Mouse (Mus musculus): Measurements from ENCODE around the gene Pum1. TPM values are rescaled to one million over a fixed set of nuclear protein-coding genes. Genes with fewer than 3 reads are reported as not detected.

Gene Pum1
- polyA plus RNA-seq, 1 experiment, result 58.1 TPM

DNA sequence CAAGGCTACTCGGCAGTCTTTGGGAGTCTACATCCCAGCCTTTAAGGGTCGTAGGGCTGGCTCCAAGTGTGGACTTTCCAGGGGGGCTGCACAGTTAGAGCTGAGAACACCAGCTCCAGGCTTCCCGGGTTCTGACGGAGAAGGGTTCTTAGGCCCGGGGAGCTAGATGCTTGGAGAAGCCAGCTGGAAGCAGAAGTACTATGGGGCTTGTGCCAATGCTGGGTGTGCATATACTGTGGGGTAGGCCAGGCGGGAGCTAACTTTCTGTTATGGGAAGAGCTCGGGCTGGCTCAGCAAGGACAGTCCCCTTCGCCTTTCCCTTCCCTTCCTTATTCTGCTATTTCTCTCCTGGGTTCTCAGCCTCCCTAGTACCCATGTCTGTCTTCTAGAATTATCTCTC is 152.7 kb downstream of the Pum1 start:
- TF ChIP-seq CTCF (IDR thresholded peaks at IDR 0.05; ENCODE audit: extremely low read depth, insufficient read depth, low read length), result no peak
- TF ChIP-seq POLR2A (IDR thresholded peaks at IDR 0.05; ENCODE audit: extremely low read depth, insufficient read depth, low read length), result no peak
- Histone ChIP-seq H3K4me1 (ENCODE audit: control insufficient read depth, insufficient read depth, low read length) (peaks cover 17% of the 10 kb centered on the region), H3K27ac (ENCODE audit: insufficient read depth, low read length) (no peak overlapping the region), H3K4me3 (ENCODE audit: insufficient read depth, low read length) (no peak overlapping the region)

DNA sequence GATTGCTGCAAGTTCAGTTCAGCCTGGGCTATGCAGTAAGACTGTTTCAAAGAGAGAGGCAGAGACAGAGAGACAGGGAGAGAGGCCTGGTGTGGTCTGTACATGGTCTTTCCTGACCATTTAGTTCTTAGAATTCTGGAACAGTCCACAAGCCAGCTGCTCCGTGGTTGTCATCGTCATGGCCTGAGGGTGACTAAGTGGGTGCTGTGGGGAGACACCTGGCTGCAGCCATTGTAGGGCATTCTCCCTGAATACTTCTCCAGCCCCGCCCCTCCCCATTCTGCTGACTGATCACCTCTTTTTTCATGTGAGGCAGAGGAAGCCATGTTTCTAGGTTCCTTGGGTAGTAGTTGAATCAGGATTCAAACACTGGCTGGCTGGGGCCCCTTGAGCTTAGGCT is 156.7 kb downstream of the Pum1 start:
- H3K4me3 ChIP-seq (ENCODE audit: insufficient read depth, low read length), result no peak overlapping the region
- no peak for TF ChIP-seq CTCF (IDR thresholded peaks at IDR 0.05; ENCODE audit: extremely low read depth, insufficient read depth, low read length)
- no peak for TF ChIP-seq POLR2A (IDR thresholded peaks at IDR 0.05; ENCODE audit: extremely low read depth, insufficient read depth, low read length)
- 0 out of 2 replicates have a peak, but pooled peaks cover 2% of the 10 kb centered on the region for H3K4me1 ChIP-seq (ENCODE audit: control insufficient read depth, insufficient read depth, low read length)
- H3K27ac ChIP-seq (ENCODE audit: insufficient read depth, low read length), result no peak overlapping the region

DNA sequence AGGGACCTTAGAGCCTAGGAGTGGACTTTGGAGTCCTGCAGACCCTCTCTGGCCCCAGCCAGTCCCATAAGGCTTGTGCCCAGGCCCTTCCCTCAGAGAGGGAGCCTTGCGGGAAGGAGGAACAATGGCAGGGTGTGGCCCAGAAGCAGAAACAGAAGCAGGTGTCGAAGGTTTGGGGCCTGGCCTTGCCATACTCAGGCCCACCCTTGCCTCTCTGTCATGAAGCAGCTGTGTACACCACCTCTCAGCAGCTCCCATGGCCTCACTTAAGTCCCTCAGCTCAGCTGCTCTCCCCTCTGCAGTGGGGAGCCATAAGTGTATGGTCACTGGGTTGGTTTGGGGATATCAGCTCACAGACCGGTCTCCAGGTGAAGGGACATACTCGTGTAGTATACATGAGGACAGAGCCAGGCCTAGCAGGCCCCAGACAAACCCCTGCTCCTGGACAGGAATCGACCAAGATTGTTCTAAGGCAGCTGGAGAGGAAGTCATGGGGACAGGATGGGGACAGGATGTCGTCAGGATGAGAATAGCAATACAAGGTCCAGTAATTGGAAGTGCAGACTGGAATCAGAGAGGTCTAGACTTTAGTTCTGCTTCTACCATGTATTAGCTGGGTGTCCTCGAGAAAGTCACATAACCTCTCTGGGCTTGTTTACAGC is 157.6 kb downstream of the Pum1 start:
- TF ChIP-seq POLR2A (IDR thresholded peaks at IDR 0.05; ENCODE audit: extremely low read depth, insufficient read depth, low read length) (no peak), CTCF (IDR thresholded peaks at IDR 0.05; ENCODE audit: extremely low read depth, insufficient read depth, low read length) (no peak)
- H3K4me3 ChIP-seq (ENCODE audit: insufficient read depth, low read length), result no peak overlapping the region
- no peaks in the 10 kb centered on the region for H3K4me1 ChIP-seq (ENCODE audit: control insufficient read depth, insufficient read depth, low read length)
- 0 out of 2 replicates have a peak overlapping the region, but pooled peaks have one; percentile 0 for H3K27ac ChIP-seq (ENCODE audit: insufficient read depth, low read length)

DNA sequence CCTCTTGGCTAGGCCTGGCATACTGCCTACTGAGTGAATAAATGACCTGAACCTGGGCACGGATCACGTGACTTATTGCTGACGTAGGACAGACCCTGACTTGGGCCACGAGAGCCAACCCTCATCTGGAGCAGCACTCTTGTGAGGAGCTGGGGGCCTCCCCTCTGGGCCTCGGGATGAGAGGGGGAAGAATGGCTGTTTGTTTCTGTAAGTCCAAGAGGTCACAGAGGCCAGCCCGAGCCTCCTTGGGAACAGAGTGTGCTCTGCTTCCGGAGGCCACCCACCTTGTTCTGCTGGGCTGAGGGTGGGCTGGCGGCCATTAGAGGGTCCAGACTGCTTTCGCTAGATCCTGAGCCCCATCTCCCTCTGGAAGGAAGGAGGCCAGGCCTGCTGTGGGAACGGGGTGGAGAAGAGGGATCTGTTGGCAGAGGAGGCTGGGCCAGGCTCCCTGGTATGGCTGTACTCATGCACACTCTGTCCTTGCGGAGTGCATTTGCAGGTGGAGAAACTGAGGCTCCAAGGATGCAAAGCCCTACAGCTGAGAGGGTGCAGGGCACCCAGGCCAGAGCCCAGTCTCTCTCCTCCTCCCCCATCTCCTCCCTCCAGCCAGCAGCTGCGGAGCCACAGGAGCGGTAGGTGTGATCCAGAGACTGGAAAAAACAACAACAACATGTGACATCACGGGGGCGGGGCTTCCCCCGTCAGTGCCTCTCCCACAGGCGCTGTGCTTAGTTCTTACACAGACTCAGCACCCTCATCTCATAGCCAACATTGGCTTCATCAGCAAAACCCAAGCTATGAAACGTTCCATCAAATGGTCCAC is 165.9 kb downstream of the Pum1 start:
- Histone ChIP-seq H3K27ac (ENCODE audit: insufficient read depth, low read length) (0 out of 2 replicates have a peak overlapping the region, but pooled peaks have one; percentile 2), H3K4me1 (ENCODE audit: control insufficient read depth, insufficient read depth, low read length) (peaks cover 3% of the 10 kb centered on the region; the same call in 1 of the 2 replicates), H3K4me3 (ENCODE audit: insufficient read depth, low read length) (no peak overlapping the region)
- TF ChIP-seq POLR2A (IDR thresholded peaks at IDR 0.05; ENCODE audit: extremely low read depth, insufficient read depth, low read length) (no peak), CTCF (IDR thresholded peaks at IDR 0.05; ENCODE audit: extremely low read depth, insufficient read depth, low read length) (no peak)

Other genes starting within 250 kb of the Pum1 start
- gene Nkain1, start 89.1 kb upstream of the Pum1 start, polyA plus RNA-seq (2012; rRNA removed), result 40.5 and 42.0 TPM in 2 replicates
- gene Sdc3, start 129.2 kb downstream of the Pum1 start, polyA plus RNA-seq (2012; rRNA removed), result 81.5 and 83.1 TPM in 2 replicates
- 66.8 and 71.4 TPM in 2 replicates for gene Laptm5, start 249.8 kb downstream of the Pum1 start, polyA plus RNA-seq (2012; rRNA removed)